Mouse (Mus musculus): ENCODE results near the gene A730061H03Rik. TPM values are rescaled to one million over a fixed set of nuclear protein-coding genes. Genes with fewer than 3 reads are reported as not detected.

A730061H03Rik gene
- polyA plus RNA-seq, 1 experiment, result not detected

DNA sequence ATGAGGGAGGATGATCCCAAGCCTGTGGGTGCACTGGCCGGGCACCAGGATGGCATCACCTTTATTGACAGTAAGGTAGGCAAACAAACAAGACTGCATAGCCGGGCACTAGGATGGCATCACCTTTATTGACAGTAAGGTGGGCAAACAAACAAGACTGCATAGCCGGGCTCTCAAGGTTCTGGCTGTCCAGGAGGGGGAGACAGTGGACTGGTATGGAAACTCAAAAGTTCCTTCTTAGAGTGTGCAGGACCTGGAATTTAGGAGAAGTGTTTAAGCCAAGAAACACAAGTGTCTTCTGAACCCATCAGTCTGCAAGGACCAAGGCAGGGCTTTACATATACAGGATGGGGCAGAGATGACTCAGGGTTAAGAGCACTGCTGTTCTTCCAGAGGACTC, 5.5 kb upstream of the A730061H03Rik start:
- Histone ChIP-seq H3K4me3 (replicated peaks; ENCODE audit: control insufficient read depth, low read depth, low read length) (no peak overlapping the region), H3K4me1 (ENCODE audit: control insufficient read depth, insufficient read depth, low read length) (peaks cover 2% of the 10 kb centered on the region; the same call in 1 of the 2 replicates), H3K27ac (ENCODE audit: control insufficient read depth, insufficient read depth, low read depth, low read length, poor library complexity) (no peak overlapping the region)
- TF ChIP-seq POLR2A (IDR thresholded peaks at IDR 0.05; ENCODE audit: borderline replicate concordance, control insufficient read depth, low read depth, low read length) (no peak), CTCF (IDR thresholded peaks at IDR 0.05; ENCODE audit: control insufficient read depth, insufficient read depth, low read length) (no peak)
- WGBS, result 83% methylated on average over 3 of the region's 3 CpGs

DNA sequence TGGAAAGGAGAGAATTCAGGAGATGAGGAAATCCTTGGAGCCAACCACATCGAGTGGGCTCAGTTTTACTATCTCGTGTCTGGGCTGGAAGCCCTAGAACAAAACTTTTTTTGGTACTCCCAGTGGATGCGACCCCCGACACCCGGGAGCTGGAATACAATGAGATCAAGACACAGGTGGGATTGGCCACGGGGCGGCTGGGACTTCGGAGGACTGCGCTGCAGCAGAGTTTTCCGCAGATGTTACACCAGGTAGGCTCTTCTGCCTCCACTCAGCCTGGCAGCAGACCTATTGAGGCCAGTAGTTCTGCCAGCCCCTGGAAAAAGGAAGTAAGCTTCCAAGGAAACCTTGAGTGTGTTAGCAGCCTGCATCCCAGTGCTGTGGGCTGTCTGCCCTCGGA, 3.0 kb upstream of the A730061H03Rik start:
- TF ChIP-seq POLR2A (IDR thresholded peaks at IDR 0.05; ENCODE audit: borderline replicate concordance, control insufficient read depth, low read depth, low read length) (no peak), CTCF (IDR thresholded peaks at IDR 0.05; ENCODE audit: control insufficient read depth, insufficient read depth, low read length) (no peak)
- no peak overlapping the region for H3K4me3 ChIP-seq (replicated peaks; ENCODE audit: control insufficient read depth, low read depth, low read length)
- H3K4me1 ChIP-seq (ENCODE audit: control insufficient read depth, insufficient read depth, low read length), result peaks cover 2% of the 10 kb centered on the region; the same call in 1 of the 2 replicates
- no peak overlapping the region for H3K27ac ChIP-seq (ENCODE audit: control insufficient read depth, insufficient read depth, low read depth, low read length, poor library complexity)
- 86% methylated on average over 11 of the region's 11 CpGs for WGBS

DNA sequence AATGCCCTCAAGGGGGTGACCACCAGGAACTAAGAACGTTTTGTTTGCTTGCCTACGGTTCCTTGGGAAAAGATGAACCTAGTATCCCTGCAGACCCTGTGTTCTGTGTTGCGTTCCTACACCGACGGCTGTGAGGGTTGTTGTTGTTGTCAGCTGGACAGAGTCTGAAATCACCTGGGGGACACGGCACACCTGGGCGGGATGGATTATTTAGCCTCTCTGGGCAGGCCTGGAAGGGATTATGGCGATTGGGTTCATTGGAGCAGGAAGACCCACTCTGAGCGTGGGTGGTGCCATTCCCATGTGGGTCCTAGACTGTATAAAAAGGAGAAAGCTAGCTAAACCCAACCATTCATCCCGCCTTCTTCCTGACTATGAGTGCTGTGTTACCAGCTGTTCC, 1.7 kb upstream of the A730061H03Rik start:
- TF ChIP-seq CTCF (IDR thresholded peaks at IDR 0.05; ENCODE audit: control insufficient read depth, insufficient read depth, low read length), result no peak
- no peak for TF ChIP-seq POLR2A (IDR thresholded peaks at IDR 0.05; ENCODE audit: borderline replicate concordance, control insufficient read depth, low read depth, low read length)
- WGBS, result 90% methylated on average over 10 of the region's 10 CpGs
- Histone ChIP-seq H3K27ac (ENCODE audit: control insufficient read depth, insufficient read depth, low read depth, low read length, poor library complexity) (no peak overlapping the region), H3K4me1 (ENCODE audit: control insufficient read depth, insufficient read depth, low read length) (peaks cover 4% of the 10 kb centered on the region; the same call in 1 of the 2 replicates), H3K4me3 (replicated peaks; ENCODE audit: control insufficient read depth, low read depth, low read length) (no peak overlapping the region)

DNA sequence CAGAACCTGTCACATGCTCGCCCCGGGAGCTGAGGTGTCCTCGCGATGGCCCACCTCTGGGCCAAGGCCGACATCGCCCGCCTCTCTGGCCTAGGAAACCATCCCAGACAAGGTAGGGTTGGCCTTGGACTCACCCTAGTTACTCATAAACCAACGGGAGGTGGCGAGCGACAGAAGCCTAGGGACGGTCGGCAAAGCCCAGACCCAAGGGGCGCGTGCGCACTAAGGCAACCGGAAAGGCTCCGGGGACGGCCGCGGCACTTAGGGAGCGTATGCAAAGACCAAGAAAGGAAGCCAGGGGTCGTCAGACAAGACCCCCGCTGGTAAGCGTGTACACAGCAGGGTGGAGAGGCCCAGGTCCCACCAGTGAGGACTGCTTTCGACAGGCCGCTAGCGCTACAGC, 406 bp downstream of the A730061H03Rik start, which contains the start of gene Dcaf11:
Dcaf11 (plus strand) TSS at position 208 of the 403 bp plus-strand sequence.
- Histone ChIP-seq H3K4me1 (ENCODE audit: control insufficient read depth, insufficient read depth, low read length) (peaks cover 4% of the 10 kb centered on the region; the same call in 1 of the 2 replicates), H3K27ac (ENCODE audit: control insufficient read depth, insufficient read depth, low read depth, low read length, poor library complexity) (peak within 1 kb of the TSS; percentile 83), H3K4me3 (replicated peaks; ENCODE audit: control insufficient read depth, low read depth, low read length) (peak within 1 kb of the TSS; percentile 67)
- TF ChIP-seq POLR2A (IDR thresholded peaks at IDR 0.05; ENCODE audit: borderline replicate concordance, control insufficient read depth, low read depth, low read length) (peak; percentile 91; the same call in 1 of the 2 replicates), CTCF (IDR thresholded peaks at IDR 0.05; ENCODE audit: control insufficient read depth, insufficient read depth, low read length) (peak; percentile 12; the same call in 1 of the 2 replicates)
- 0% methylated on average over 27 of the region's 27 CpGs for WGBS

DNA sequence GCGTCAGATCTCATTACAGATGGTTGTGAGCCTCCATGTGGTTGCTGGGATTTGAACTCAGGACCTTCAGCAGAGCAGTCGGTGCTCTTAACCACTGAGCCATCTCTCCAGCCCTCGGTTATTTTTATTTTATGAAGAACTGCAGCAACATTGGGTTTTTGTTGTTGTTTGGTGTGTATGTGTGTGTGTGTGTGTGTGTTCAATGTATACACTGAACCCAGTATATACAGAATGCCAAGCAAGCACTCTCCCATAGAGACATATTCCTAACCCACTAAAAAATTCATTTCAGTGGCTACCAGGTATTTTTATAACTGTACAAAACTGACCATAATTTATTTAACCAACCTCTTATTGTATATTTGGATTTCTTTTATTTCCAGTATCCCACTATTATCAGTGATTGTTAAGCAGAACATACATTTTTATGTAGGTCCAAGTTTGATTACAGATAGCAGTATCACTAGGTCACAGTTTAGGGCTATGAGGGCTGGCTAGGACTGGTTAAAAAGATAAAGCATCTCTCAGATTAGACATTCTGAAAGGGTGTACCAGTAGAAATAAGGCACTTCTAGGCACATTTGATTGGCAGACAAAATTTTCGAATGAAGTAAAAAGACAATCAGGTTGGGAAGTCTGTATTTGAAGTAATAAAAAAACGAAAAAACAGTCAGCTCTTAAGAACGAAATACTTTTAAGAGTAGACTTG, 1.3 kb downstream of the A730061H03Rik start:
- TF ChIP-seq CTCF (IDR thresholded peaks at IDR 0.05; ENCODE audit: control insufficient read depth, insufficient read depth, low read length), result no peak
- TF ChIP-seq POLR2A (IDR thresholded peaks at IDR 0.05; ENCODE audit: borderline replicate concordance, control insufficient read depth, low read depth, low read length), result no peak
- no peak overlapping the region for H3K27ac ChIP-seq (ENCODE audit: control insufficient read depth, insufficient read depth, low read depth, low read length, poor library complexity)
- peaks cover 4% of the 10 kb centered on the region; the same call in 1 of the 2 replicates for H3K4me1 ChIP-seq (ENCODE audit: control insufficient read depth, insufficient read depth, low read length)
- H3K4me3 ChIP-seq (replicated peaks; ENCODE audit: control insufficient read depth, low read depth, low read length), result no peak overlapping the region
- WGBS, result 40% methylated on average over 6 of the region's 6 CpGs

DNA sequence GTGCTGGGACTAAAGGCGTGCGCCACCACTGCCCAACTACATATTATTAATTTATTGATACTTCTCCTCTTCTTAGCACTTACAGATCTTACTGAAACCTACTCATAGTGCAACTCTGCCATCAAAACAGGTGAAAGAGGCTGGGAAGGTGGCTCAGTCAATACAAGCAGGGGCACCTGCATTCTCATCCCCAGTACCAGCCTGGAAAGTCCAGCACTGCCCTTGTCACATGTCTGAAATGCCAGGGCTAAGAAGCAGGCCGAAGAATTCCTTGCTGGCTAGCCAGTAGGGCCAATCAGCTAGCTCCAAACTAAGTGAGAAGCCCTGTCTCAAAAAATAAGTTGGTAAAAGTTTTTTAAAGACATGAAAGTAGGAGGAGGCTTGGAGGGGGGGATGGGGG, 2.6 kb downstream of the A730061H03Rik start:
- no peak for TF ChIP-seq POLR2A (IDR thresholded peaks at IDR 0.05; ENCODE audit: borderline replicate concordance, control insufficient read depth, low read depth, low read length)
- no peak for TF ChIP-seq CTCF (IDR thresholded peaks at IDR 0.05; ENCODE audit: control insufficient read depth, insufficient read depth, low read length)
- H3K4me1 ChIP-seq (ENCODE audit: control insufficient read depth, insufficient read depth, low read length), result peaks cover 4% of the 10 kb centered on the region; the same call in 1 of the 2 replicates

DNA sequence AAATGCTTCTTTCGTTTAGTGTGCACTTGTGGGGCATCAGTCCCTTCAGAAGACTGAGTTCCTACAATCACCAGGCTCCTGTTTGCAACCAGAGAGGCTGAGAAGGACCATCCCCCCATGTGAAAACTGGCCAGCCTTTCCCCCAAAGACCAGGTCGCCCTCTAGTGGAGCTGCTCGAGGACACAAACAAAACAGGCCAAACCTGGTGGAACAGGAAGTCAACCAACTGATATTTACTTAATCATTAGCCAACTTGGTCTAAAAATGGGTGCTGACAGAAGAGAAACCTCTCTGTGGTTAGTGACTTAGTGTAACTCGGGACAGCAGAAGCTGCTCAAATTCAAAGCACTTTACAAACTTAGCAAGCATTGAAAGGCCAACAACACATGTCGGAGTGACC, 3.2 kb downstream of the A730061H03Rik start:
- Histone ChIP-seq H3K4me1 (ENCODE audit: control insufficient read depth, insufficient read depth, low read length) (peaks cover 4% of the 10 kb centered on the region; the same call in 1 of the 2 replicates), H3K4me3 (replicated peaks; ENCODE audit: control insufficient read depth, low read depth, low read length) (no peak overlapping the region), H3K27ac (ENCODE audit: control insufficient read depth, insufficient read depth, low read depth, low read length, poor library complexity) (peak overlapping the region; percentile 72; the same call in 1 of the 2 replicates)
- 9% methylated on average over 5 of the region's 5 CpGs for WGBS
- TF ChIP-seq CTCF (IDR thresholded peaks at IDR 0.05; ENCODE audit: control insufficient read depth, insufficient read depth, low read length), result peak; percentile 93
- no peak for TF ChIP-seq POLR2A (IDR thresholded peaks at IDR 0.05; ENCODE audit: borderline replicate concordance, control insufficient read depth, low read depth, low read length)

More for the DNA sequence above, 2.6 kb downstream of the A730061H03Rik start:
- 78% methylated on average over 3 of the region's 3 CpGs for WGBS
- H3K27ac ChIP-seq (ENCODE audit: control insufficient read depth, insufficient read depth, low read depth, low read length, poor library complexity), result peak overlapping the region; percentile 72
- no peak overlapping the region for H3K4me3 ChIP-seq (replicated peaks; ENCODE audit: control insufficient read depth, low read depth, low read length)

DNA sequence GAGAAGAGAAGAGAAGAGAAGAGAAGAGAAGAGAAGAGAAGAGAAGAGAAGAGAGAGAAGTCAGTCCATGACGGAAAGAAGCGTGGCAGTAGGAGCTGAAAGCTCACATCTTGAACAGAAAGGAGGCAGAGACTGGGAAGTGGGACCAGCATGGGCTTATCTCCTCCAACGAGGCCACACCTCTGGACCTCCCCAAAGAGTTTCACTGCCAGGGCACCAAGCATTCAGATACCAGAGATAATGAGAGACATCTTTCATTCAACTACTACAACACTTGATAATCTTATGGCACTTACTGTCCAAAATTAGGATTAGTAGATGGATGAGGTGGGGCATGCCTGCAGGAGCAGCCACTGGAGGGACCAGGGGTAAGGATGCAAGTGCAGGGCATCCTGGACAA, 4.4 kb downstream of the A730061H03Rik start:
- 80% methylated on average over 3 of the region's 3 CpGs for WGBS
- Histone ChIP-seq H3K4me3 (replicated peaks; ENCODE audit: control insufficient read depth, low read depth, low read length) (no peak overlapping the region), H3K4me1 (ENCODE audit: control insufficient read depth, insufficient read depth, low read length) (peaks cover 2% of the 10 kb centered on the region; the same call in 1 of the 2 replicates), H3K27ac (ENCODE audit: control insufficient read depth, insufficient read depth, low read depth, low read length, poor library complexity) (no peak overlapping the region)
- no peak for TF ChIP-seq CTCF (IDR thresholded peaks at IDR 0.05; ENCODE audit: control insufficient read depth, insufficient read depth, low read length)
- TF ChIP-seq POLR2A (IDR thresholded peaks at IDR 0.05; ENCODE audit: borderline replicate concordance, control insufficient read depth, low read depth, low read length), result no peak
